Mouse (Mus musculus) CH12.LX (cell line): ENCODE measurements around the gene Ginm1. TPM values are rescaled to one million over a fixed set of nuclear protein-coding genes. Genes with fewer than 3 reads are reported as not detected.

Experiments
- DNase-seq: peaks from one replicate; pipeline ENCODE4 v3.0.0-alpha.2; 2013; ENCODE audit errors: extremely low read depth
- H3K27ac ChIP-seq: 2 replicates; pipeline ENCODE4 v1.5.1; 2012; ENCODE audit warnings: low read depth, mild to moderate bottlenecking, control low read depth, moderate library complexity; ENCODE audit not compliant: insufficient read depth
- H3K27me3 ChIP-seq: replicated peaks from 2 replicates; pipeline ENCODE3; 2012; ENCODE audit warnings: inconsistent platforms
- H3K36me3 ChIP-seq, 2 experiments: replicated peaks in 1 of 2; 2 replicates each; pipeline versions ENCODE3 to v1.6.1; 2012; ENCODE audit warnings: inconsistent platforms in 1 of 2, low read length in 1 of 2, mild to moderate bottlenecking in 1 of 2, mixed read lengths in 1 of 2, moderate library complexity in 1 of 2; ENCODE audit not compliant: control insufficient read depth in 1 of 2, insufficient read depth in 1 of 2
- H3K4me1 ChIP-seq, 2 experiments: 2 replicates each; pipeline ENCODE4 v1.6.1; 2012; ENCODE audit warnings: inconsistent platforms in 1 of 2, moderate library complexity in 1 of 2; ENCODE audit not compliant: insufficient read depth in 2 of 2, control insufficient read depth in 1 of 2
- H3K4me2 ChIP-seq: 2 replicates; pipeline ENCODE4 v1.6.1; 2012; ENCODE audit warnings: low read depth, mild to moderate bottlenecking, control low read depth; ENCODE audit not compliant: poor library complexity, insufficient read depth, severe bottlenecking
- H3K4me3 ChIP-seq, 3 experiments: fragments of 150-350 bp in 1 of 3; sonication (generic) in 1 of 3; replicated peaks in 1 of 3; 2 replicates each; pipeline versions ENCODE3 to v1.5.1; 2011 to 2012; ENCODE audit warnings: low read depth in 2 of 3, low read length in 2 of 3, mild to moderate bottlenecking in 2 of 3, moderate library complexity in 2 of 3, control low read depth in 1 of 3, improper control_type of control experiment in 1 of 3, inconsistent platforms in 1 of 3, mixed read lengths in 1 of 3; ENCODE audit not compliant: poor library complexity in 1 of 3
- H3K79me2 ChIP-seq: replicated peaks from 2 replicates; pipeline ENCODE4 v1.6.1; 2012; ENCODE audit warnings: mild to moderate bottlenecking, moderate library complexity; ENCODE audit not compliant: control insufficient read depth, poor library complexity, insufficient read depth, severe bottlenecking; ENCODE audit errors: extremely low read depth
- H3K9ac ChIP-seq: 2 replicates; pipeline ENCODE4 v1.6.1; 2012; ENCODE audit warnings: low read depth, mild to moderate bottlenecking, control low read depth, moderate library complexity; ENCODE audit not compliant: insufficient read depth
- H3K9me3 ChIP-seq: replicated peaks from 2 replicates; pipeline ENCODE3; 2012; ENCODE audit warnings: low read length, inconsistent platforms, mixed read lengths
- BHLHE40 ChIP-seq: IDR thresholded peaks from 2 replicates; pipeline ENCODE4 v1.6.1; 2011; ENCODE audit warnings: mild to moderate bottlenecking, low read depth, low read length, improper control_type of control experiment
- CHD1 ChIP-seq: IDR thresholded peaks from 2 replicates; pipeline ENCODE4 v1.6.1; 2012; ENCODE audit warnings: low read depth, low read length, improper control_type of control experiment, inconsistent platforms
- ELF1 ChIP-seq: IDR thresholded peaks from 2 replicates; pipeline ENCODE4 v1.6.1; 2014; ENCODE audit warnings: low read depth, mild to moderate bottlenecking, inconsistent platforms, low read length, improper control_type of control experiment
- EP300 ChIP-seq: IDR thresholded peaks from 2 replicates; pipeline ENCODE4 v1.6.1; 2011; ENCODE audit warnings: low read length, improper control_type of control experiment
- GABPA ChIP-seq: IDR thresholded peaks from 2 replicates; pipeline ENCODE4 v1.6.1; 2012; ENCODE audit warnings: low read depth, low read length, improper control_type of control experiment, inconsistent platforms; ENCODE audit not compliant: insufficient replicate concordance
- HCFC1 ChIP-seq: IDR thresholded peaks from 2 replicates; pipeline ENCODE4 v1.6.1; 2012; ENCODE audit warnings: low read depth, mild to moderate bottlenecking, inconsistent platforms, low read length, improper control_type of control experiment
- JUN ChIP-seq: IDR thresholded peaks from 2 replicates; pipeline ENCODE4 v1.6.1; 2011; ENCODE audit warnings: low read depth, mild to moderate bottlenecking, low read length, improper control_type of control experiment, moderate library complexity; ENCODE audit not compliant: insufficient read depth
- JUND ChIP-seq: conservative IDR thresholded peaks from 2 replicates; pipeline ENCODE4 v1.6.1; 2011; ENCODE audit warnings: low read depth, low read length, improper control_type of control experiment
- KAT2A ChIP-seq: IDR thresholded peaks from 2 replicates; pipeline ENCODE4 v1.6.1; 2012; ENCODE audit warnings: low read length, improper control_type of control experiment, inconsistent platforms; ENCODE audit not compliant: insufficient replicate concordance
- MXI1 ChIP-seq: IDR thresholded peaks from 2 replicates; pipeline ENCODE4 v1.6.1; 2011; ENCODE audit warnings: mild to moderate bottlenecking, low read depth, low read length, improper control_type of control experiment
- NELFE ChIP-seq: IDR thresholded peaks from 2 replicates; pipeline ENCODE4 v1.6.1; 2011; ENCODE audit warnings: low read depth, low read length, improper control_type of control experiment
- PAX5 ChIP-seq: IDR thresholded peaks from 2 replicates; pipeline ENCODE4 v1.6.1; 2012; ENCODE audit warnings: low read length, inconsistent platforms, mixed read lengths
- RAD21 ChIP-seq: IDR thresholded peaks from 2 replicates; pipeline ENCODE4 v1.6.1; 2011; ENCODE audit warnings: low read depth, mild to moderate bottlenecking, low read length, improper control_type of control experiment, moderate library complexity
- RCOR1 ChIP-seq: conservative IDR thresholded peaks from 2 replicates; pipeline ENCODE4 v1.6.1; 2012; ENCODE audit warnings: low read depth, mild to moderate bottlenecking, inconsistent platforms, low read length, improper control_type of control experiment
- SIN3A ChIP-seq: IDR thresholded peaks from 2 replicates; pipeline ENCODE4 v1.6.1; 2012; ENCODE audit warnings: low read length, improper control_type of control experiment, inconsistent platforms
- SMC3 ChIP-seq: IDR thresholded peaks from 2 replicates; pipeline ENCODE4 v1.6.1; 2011; ENCODE audit warnings: low read depth, low read length, improper control_type of control experiment
- TBP ChIP-seq: conservative IDR thresholded peaks from 2 replicates; pipeline ENCODE4 v1.6.1; 2011; ENCODE audit warnings: low read depth, low read length, improper control_type of control experiment
- TCF12 ChIP-seq: IDR thresholded peaks from 2 replicates; pipeline ENCODE4 v1.6.1; 2014; ENCODE audit warnings: low read depth, mild to moderate bottlenecking, inconsistent platforms, low read length, improper control_type of control experiment
- ZC3H11A ChIP-seq: IDR thresholded peaks from 2 replicates; pipeline ENCODE4 v1.6.1; 2012; ENCODE audit warnings: low read depth, mild to moderate bottlenecking, inconsistent platforms, low read length, improper control_type of control experiment
- ZKSCAN1 ChIP-seq: IDR thresholded peaks from 2 replicates; pipeline ENCODE4 v1.6.1; 2012; ENCODE audit warnings: low read depth, inconsistent platforms, low read length, improper control_type of control experiment, borderline replicate concordance
- ZMIZ1 ChIP-seq: IDR thresholded peaks from 2 replicates; pipeline ENCODE4 v1.6.1; 2012; ENCODE audit warnings: low read depth, mild to moderate bottlenecking, inconsistent platforms, low read length, improper control_type of control experiment
- ZNF384 ChIP-seq: IDR thresholded peaks from 2 replicates; pipeline ENCODE4 v1.6.1; 2012; ENCODE audit warnings: low read depth, low read length, improper control_type of control experiment, inconsistent platforms
- dilution Hi-C: fragments of 300-500 bp; cut with MboI; formaldehyde crosslinking; loops from 2 replicates; pipeline ENCODE4 v1.14.3; 2020; ENCODE audit warnings: low sequenced_read_pairs; ENCODE audit not compliant: extremely low pct_unique_long_range_greater_than_20kb, extremely low pct_ligation_motif_present
- in situ Hi-C: fragments of 300-500 bp; cut with MboI; formaldehyde crosslinking; loops from 3 replicates; pipeline ENCODE4 v1.14.3; 2019; ENCODE audit warnings: low sequenced_read_pairs, low pct_ligation_motif_present, low pct_unique_long_range_greater_than_20kb, mixed read lengths
- polyA plus RNA-seq: library from polyadenylated mRNA; unstranded; fragments of >175 nt; gene quantifications from 2 replicates; pipeline ENCODE4 v1.2.1, GENCODE M21; 2012; ENCODE audit warnings: low read depth; ENCODE audit not compliant: insufficient read length
- total RNA-seq, 2 experiments: library from RNA; depleted of rRNA; stranded (reverse); fragments of 300-350 nt in 1 of 2; fragments of >200 nt in 1 of 2; gene quantifications; 2 replicates each; pipeline ENCODE4 v1.2.3; 2012 to 2014

Ginm1 gene
- total and polyA plus RNA-seq, 3 experiments = 11.7 to 38.2 (median 22.5) TPM

- TF ChIP-seq RAD21 (no peak), JUN (no peak), ZC3H11A (no peak), SMC3 (no peak), JUND (no peak), PAX5 (no peak), TBP (peak; percentile 82), NELFE (peak; percentile 71), ZNF384 (no peak), MXI1 (peak; percentile 25; the same call in 1 of the 2 replicates)
- TF ChIP-seq, all 38 proteins: peak for 9
These were observed 12.1 kb downstream of the Ginm1 start (continued) for GRCm38 (mm10) chr10:7780238-7781176.

- in situ Hi-C loops (loop anchor here (25.0 kb wide), 1 partner anchor 442 kb away; no protein-coding TSS in a partner anchor), dilution Hi-C loops (no loop called here)
- Histone ChIP-seq H3K4me2 (peak overlapping the region; percentile 67), H3K4me3 (peak overlapping the region; percentile 88 to 98 (median 90)), H3K79me2 (no peaks in the 10 kb centered on the region), H3K4me1 (peaks cover 0 to 12% of the 10 kb centered on the region in 2 experiments; a peak in 2 of 4 replicates), H3K36me3 (peaks cover 9 to 38% of the 10 kb centered on the region in 2 experiments), H3K27ac (no peak overlapping the region), H3K27me3 (no peaks in the 10 kb centered on the region), H3K9me3 (no peaks in the 10 kb centered on the region), H3K9ac (peak overlapping the region; percentile 79)
- TF ChIP-seq ZKSCAN1 (no peak), EP300 (0 out of 2 replicates have a peak, but pooled peaks have one; percentile 20), SIN3A (0 out of 2 replicates have a peak, but pooled peaks have one; percentile 3), JUN (no peak), SMC3 (no peak)
- peak; percentile 34 for DNase-seq
These were observed 12.8 kb downstream of the Ginm1 start for GRCm38 (mm10) chr10:7779751-7780237.

- in situ Hi-C loops = loop anchor here (25.0 kb wide), 1 partner anchor 441 kb away; no protein-coding TSS in a partner anchor
- no peak overlapping the region for H3K4me2 ChIP-seq
- H3K27me3 ChIP-seq = no peaks in the 10 kb centered on the region
- no peak overlapping the region for H3K4me3 ChIP-seq
- H3K79me2 ChIP-seq = no peaks in the 10 kb centered on the region
- H3K9me3 ChIP-seq = no peaks in the 10 kb centered on the region
- dilution Hi-C loops = no loop called here
- peaks cover 3 to 12% of the 10 kb centered on the region in 2 experiments; a peak in 3 of 4 replicates for H3K4me1 ChIP-seq
- DNase-seq = no peak
- H3K9ac ChIP-seq = no peak overlapping the region
- TF ChIP-seq ZC3H11A (no peak), HCFC1 (no peak), ELF1 (no peak), RCOR1 (no peak), TCF12 (no peak), ZMIZ1 (no peak), TBP (no peak), KAT2A (no peak), SMC3 (no peak), CHD1 (no peak), BHLHE40 (no peak), JUND (no peak), GABPA (no peak)
- TF ChIP-seq, all 38 proteins: peak for 0
- Histone ChIP-seq H3K36me3 (peaks cover 21 to 50% of the 10 kb centered on the region in 2 experiments), H3K27ac (no peak overlapping the region)
These were observed 14.3 kb downstream of the Ginm1 start for GRCm38 (mm10) chr10:7778361-7778760.
